Mouse (Mus musculus): ENCODE measurements around the gene Amigo2. TPM values are rescaled to one million over a fixed set of nuclear protein-coding genes. Genes with fewer than 3 reads are reported as not detected.

Amigo2 gene
- polyA plus RNA-seq, 1 experiment from 2014 or later: 18.3 TPM

DNA sequence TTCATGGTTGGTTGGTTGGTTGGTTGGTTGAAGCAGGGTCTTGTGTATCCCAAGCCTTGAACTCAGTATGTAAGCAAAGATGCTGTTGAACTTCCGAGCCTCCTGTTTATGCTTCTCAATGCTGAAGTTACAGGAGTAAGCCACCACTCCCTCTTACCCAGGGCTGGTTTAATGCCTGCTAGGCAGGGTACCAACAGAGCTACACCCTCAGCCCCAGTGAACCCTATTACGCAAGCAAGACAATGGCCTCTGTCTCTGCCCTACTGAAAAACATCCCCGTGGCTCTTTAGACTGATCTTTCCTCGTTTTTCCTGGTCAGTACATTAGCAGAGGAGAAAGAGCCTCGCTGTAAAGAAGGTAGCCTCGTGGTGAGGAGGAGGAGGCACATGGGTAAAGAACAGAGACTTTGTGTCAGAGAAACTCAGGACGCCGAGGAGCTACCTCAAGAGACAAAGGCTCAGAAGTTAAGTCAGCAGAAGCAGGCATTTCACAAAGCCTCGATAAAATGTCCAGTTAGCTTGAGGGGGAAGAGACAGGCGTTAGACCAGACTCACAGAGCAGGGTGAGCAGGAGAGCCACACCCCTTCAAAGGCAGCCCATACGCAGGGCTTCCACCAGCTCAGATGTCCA, 13.0 kb upstream of the Amigo2 start:
- no peaks in the 10 kb centered on the region for H3K9me3 ChIP-seq
- no peak for ATAC-seq (replicated peaks)

DNA sequence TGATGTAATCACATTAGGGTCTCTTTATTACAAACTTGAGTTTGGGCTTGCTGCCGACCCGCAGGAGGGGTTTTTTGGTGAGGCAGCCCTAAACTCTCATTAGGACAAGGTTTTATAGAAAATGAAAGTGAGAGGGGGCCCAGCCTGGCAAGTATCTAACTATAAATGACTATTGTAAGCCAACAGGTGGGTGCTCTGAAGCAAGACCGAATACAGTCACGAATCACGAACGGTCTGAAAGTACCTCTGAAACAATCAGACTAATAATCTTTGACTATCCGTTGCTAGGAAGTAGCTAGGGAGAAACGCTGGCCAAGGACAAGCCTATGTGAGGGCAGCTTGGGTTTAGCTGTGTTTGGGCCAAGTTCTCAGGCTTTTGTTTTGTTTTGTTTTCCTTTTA, 12.2 kb upstream of the Amigo2 start:
- Histone ChIP-seq H3K4me2 (no peak overlapping the region), H3K9ac (no peak overlapping the region), H3K9me3 (no peaks in the 10 kb centered on the region), H3K27ac (no peak overlapping the region), H3K4me1 (no peaks in the 10 kb centered on the region), H3K36me3 (replicated peaks) (no peaks in the 10 kb centered on the region), H3K4me3 (no peak overlapping the region), H3K27me3 (replicated peaks) (no peaks in the 10 kb centered on the region)
- ATAC-seq (replicated peaks): no peak
- WGBS: 77% methylated on average over 8 of the region's 8 CpGs

More for the DNA sequence above, 13.0 kb upstream of the Amigo2 start:
- WGBS: 81% methylated on average over 11 of the region's 11 CpGs
- Histone ChIP-seq H3K4me1 (no peaks in the 10 kb centered on the region), H3K27ac (no peak overlapping the region), H3K9ac (no peak overlapping the region), H3K27me3 (replicated peaks) (no peaks in the 10 kb centered on the region), H3K4me2 (no peak overlapping the region), H3K4me3 (no peak overlapping the region), H3K36me3 (replicated peaks) (no peaks in the 10 kb centered on the region)

DNA sequence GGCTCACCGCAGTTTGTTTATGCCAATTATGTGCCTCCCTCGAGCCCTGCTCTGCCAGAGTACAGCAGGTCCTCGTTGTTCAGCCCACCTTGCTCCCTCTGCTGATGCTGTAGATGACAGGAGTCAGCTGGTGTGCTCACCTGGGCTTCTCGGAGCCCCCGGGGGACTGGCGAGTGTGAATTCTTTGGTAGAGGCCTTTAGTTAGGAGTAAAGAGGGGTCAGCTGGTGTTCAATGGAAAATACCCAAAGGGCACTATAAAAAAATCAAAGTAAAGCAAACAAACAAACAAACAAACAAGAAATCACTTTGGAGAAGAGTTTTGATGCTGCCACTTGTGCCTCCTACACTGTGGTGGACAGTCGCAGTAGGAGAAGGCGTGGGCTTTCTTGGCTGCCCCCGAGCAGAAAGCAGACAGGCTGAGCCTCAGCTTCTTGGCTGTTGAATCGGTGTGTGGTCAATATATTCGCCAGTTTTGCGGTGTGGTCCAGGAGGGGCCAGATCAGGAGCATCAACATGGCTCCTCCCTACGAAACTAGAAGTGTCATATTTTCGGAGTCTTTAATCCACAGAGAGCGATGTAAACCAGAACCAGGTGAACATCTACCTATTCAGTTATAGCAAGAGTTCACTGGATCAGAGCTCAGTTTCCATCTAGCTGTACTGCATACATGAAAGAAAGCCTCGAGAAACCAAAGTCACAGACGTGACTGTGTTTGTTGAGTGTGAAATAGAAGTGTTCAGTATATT, 11.6 kb upstream of the Amigo2 start:
- H3K27ac ChIP-seq: no peak overlapping the region
- 87% methylated on average over 17 of the region's 17 CpGs for WGBS

DNA sequence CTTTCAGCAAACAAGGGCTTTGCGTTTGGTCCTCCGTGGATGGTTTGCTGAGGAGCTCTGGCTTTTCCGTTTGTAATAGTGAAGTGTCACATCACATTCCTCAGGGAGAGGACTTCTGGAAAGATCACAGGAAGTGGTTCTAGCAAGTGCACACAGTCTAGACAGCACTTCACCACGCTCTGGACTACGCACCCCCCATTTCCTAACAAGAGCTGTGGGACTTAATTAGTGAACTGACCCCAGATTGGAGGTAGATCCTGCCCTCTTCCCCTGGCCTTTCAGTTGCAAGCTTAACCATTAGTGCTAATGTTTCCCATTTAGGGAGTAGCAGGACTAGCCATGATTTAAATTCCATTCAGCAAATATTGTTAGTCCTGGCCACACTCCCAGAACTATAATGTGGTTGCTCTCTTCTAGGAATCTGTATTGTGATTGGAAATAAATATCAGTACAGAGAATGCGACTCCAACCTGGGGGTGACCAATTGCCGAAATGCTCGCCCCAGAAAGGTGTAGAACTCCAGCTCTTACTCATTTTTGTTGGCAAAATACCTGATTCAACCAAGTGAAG, 10.2 kb upstream of the Amigo2 start:
- Histone ChIP-seq H3K9ac (no peak overlapping the region), H3K4me3 (no peak overlapping the region), H3K27ac (no peak overlapping the region), H3K36me3 (replicated peaks) (no peaks in the 10 kb centered on the region), H3K27me3 (replicated peaks) (no peaks in the 10 kb centered on the region), H3K4me2 (no peak overlapping the region), H3K4me1 (no peaks in the 10 kb centered on the region), H3K9me3 (no peaks in the 10 kb centered on the region)
- no peak for ATAC-seq (replicated peaks)
- 74% methylated on average over 8 of the region's 8 CpGs for WGBS

More for the DNA sequence above, 11.6 kb upstream of the Amigo2 start:
- Histone ChIP-seq H3K36me3 (replicated peaks) (no peaks in the 10 kb centered on the region), H3K4me2 (no peak overlapping the region), H3K4me1 (no peaks in the 10 kb centered on the region), H3K27me3 (replicated peaks) (no peaks in the 10 kb centered on the region), H3K9ac (no peak overlapping the region), H3K9me3 (no peaks in the 10 kb centered on the region), H3K4me3 (no peak overlapping the region)
- ATAC-seq (replicated peaks): no peak

DNA sequence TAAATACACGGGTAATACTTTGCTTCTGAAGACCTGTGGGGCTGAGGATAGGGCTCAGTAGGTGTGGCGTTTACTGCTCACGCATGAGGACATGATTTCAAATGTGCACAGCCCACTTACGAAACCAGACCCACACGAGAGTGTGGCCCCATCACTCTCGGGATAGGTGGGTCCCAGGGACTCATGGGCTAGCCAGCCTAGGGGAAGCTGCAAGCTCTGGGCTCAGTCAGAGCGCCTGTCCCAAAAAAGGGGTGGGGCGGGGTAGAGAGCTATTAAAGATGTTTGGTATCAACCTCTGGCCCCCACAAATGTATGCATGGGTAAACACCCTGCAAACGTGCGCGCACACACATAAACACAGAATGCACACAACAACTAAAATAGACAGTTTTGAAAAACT, 9.3 kb upstream of the Amigo2 start:
- Histone ChIP-seq H3K27me3 (replicated peaks) (no peaks in the 10 kb centered on the region), H3K4me3 (no peak overlapping the region), H3K4me2 (no peak overlapping the region), H3K36me3 (replicated peaks) (no peaks in the 10 kb centered on the region), H3K9me3 (no peaks in the 10 kb centered on the region), H3K9ac (no peak overlapping the region), H3K4me1 (no peaks in the 10 kb centered on the region), H3K27ac (no peak overlapping the region)
- 92% methylated on average over 11 of the region's 11 CpGs for WGBS
- no peak for ATAC-seq (replicated peaks)

DNA sequence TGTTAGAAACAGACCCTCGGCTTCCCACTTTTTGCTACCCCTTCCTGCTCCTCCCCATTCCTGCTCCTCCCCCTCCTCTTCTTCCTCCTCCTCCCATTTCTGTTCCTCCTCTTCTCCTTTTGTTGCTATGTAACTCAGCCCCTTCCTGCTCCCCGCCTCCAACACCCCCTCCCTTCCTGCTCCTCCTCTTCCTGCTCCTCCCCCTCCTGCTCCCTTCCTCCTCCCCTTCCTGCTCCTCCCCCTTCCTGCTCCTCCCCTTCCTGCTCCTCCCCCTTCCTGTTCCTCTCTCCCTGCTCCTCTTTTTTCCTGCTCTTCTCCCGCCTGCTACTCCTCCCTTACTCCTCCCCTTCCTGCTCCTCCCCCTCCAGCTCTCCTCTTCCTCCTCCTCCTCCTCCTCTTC, 8.7 kb upstream of the Amigo2 start:
- H3K27ac ChIP-seq: no peak overlapping the region
- no peak overlapping the region for H3K4me2 ChIP-seq
- H3K9ac ChIP-seq: no peak overlapping the region
- no peak for ATAC-seq (replicated peaks)
- H3K4me1 ChIP-seq: no peaks in the 10 kb centered on the region
- no peak overlapping the region for H3K4me3 ChIP-seq
- no peaks in the 10 kb centered on the region for H3K27me3 ChIP-seq (replicated peaks)
- H3K36me3 ChIP-seq (replicated peaks): no peaks in the 10 kb centered on the region
- 86% methylated on average over 3 of the region's 3 CpGs for WGBS
- no peaks in the 10 kb centered on the region for H3K9me3 ChIP-seq

DNA sequence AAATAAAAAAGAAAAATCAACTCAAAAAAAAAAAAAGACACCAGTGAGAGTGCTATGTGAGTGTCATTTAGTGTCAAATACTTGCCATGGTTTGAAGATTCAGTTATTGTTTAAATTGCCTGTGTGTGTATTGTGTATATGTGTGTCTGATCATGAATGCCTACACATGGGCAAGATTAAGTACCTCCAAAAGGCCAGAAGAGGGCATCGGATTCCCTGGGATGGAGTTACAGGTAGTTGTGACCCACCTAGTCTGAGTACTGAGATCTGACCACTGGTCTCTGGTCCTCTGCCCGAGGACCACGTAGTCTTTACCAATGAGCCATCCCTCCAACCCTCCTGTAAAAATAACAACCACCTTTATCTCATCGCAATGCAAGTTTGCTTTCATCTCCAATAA, 7.3 kb upstream of the Amigo2 start:
- Histone ChIP-seq H3K9ac (no peak overlapping the region), H3K27me3 (replicated peaks) (no peaks in the 10 kb centered on the region), H3K4me1 (no peaks in the 10 kb centered on the region), H3K4me2 (no peak overlapping the region), H3K9me3 (no peaks in the 10 kb centered on the region), H3K4me3 (no peak overlapping the region), H3K27ac (no peak overlapping the region), H3K36me3 (replicated peaks) (no peaks in the 10 kb centered on the region)
- no peak for ATAC-seq (replicated peaks)
- WGBS: 93% methylated on average over 4 of the region's 4 CpGs

DNA sequence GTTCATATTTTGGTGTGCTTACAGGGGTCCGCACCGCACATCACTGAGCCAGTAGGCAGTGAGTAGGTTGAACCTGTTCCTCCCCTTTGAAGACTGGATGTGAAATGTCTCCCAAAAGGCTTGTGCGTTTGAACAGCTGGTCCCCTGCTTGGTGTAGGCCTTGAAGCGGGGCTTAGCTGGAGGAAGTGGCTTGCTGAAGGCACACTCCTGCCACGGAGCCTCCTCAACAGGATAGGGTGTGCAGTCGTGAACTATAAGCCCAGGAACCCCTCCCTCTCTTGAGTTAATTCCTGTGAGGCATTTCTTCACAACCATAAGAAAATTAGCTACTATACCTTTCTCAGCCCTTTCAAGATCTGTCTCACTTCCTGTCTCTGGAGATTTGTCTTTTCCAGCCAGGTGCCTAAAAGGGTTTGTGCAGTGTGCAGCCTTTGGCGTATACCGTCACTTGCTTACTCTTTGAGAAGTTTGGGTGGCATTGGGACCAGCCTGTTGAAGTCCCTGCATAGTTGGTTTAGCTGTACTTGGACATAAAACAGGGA, 5.5 kb upstream of the Amigo2 start:
- no peaks in the 10 kb centered on the region for H3K36me3 ChIP-seq (replicated peaks)
- no peaks in the 10 kb centered on the region for H3K9me3 ChIP-seq
- H3K9ac ChIP-seq: no peak overlapping the region
- peaks cover 10% of the 10 kb centered on the region for H3K4me1 ChIP-seq
- ATAC-seq (replicated peaks): no peak
- no peak overlapping the region for H3K4me3 ChIP-seq
- H3K27ac ChIP-seq: no peak overlapping the region
- WGBS: 85% methylated on average over 8 of the region's 8 CpGs
- no peak overlapping the region for H3K4me2 ChIP-seq
- no peaks in the 10 kb centered on the region for H3K27me3 ChIP-seq (replicated peaks)

DNA sequence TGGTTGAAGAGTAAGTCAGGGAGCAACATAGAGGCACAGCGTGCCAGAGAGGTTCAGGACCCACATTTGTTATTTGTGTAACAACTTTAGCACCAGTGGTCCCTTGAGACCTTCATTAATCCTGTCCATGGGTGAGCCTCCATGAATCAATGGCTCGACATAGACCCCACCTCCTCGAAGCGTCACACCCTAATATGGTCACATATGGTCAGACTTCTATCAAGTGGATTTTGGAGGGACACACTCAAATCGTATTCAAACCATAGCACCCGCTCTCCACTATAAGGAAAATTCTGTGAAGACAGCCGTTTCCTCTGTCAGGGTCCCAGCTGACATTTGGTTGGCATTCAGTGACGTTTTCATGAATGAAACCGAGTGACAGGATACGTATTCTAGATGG, 2.2 kb upstream of the Amigo2 start:
- 95% methylated on average over 10 of the region's 10 CpGs for WGBS
- no peak overlapping the region for H3K27ac ChIP-seq
- H3K9me3 ChIP-seq: no peaks in the 10 kb centered on the region
- peaks cover 11% of the 10 kb centered on the region; the same call in 1 of the 2 replicates for H3K27me3 ChIP-seq (replicated peaks)
- H3K4me3 ChIP-seq: no peak overlapping the region
- no peaks in the 10 kb centered on the region for H3K36me3 ChIP-seq (replicated peaks)
- no peak overlapping the region for H3K9ac ChIP-seq
- H3K4me1 ChIP-seq: peaks cover 29% of the 10 kb centered on the region
- no peak for ATAC-seq (replicated peaks)
- H3K4me2 ChIP-seq: no peak overlapping the region

DNA sequence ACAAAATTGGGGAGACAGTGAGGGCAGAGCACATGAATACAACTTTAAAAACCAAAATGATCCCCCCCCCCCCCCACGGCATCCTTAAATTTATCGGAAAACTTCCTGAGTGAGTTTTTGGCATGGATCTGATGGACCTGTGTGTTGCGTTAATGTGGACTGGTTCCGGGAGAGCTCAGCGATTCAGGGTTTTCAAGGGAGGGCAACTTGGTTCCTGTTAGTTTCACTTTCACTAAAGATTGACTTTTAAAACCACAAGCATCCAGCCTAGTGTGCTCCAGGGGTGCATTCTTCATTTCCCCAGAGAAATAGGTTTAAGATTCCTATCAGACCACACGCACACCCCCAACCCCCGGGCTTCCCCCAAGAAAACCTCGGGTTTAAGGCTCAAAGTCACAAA, 1.2 kb upstream of the Amigo2 start:
- 50% methylated on average over 8 of the region's 8 CpGs for WGBS
- H3K4me1 ChIP-seq: peaks cover 38% of the 10 kb centered on the region
- peaks cover 11% of the 10 kb centered on the region; the same call in 1 of the 2 replicates for H3K27me3 ChIP-seq (replicated peaks)
- no peaks in the 10 kb centered on the region for H3K9me3 ChIP-seq
- ATAC-seq (replicated peaks): no peak
- H3K36me3 ChIP-seq (replicated peaks): no peaks in the 10 kb centered on the region
- peak overlapping the region; percentile 81; the same call in 1 of the 2 replicates for H3K9ac ChIP-seq
- H3K4me2 ChIP-seq: peak overlapping the region; percentile 85
- H3K27ac ChIP-seq: 0 out of 2 replicates have a peak overlapping the region, but pooled peaks have one; percentile 83
- H3K4me3 ChIP-seq: peak overlapping the region; percentile 60

DNA sequence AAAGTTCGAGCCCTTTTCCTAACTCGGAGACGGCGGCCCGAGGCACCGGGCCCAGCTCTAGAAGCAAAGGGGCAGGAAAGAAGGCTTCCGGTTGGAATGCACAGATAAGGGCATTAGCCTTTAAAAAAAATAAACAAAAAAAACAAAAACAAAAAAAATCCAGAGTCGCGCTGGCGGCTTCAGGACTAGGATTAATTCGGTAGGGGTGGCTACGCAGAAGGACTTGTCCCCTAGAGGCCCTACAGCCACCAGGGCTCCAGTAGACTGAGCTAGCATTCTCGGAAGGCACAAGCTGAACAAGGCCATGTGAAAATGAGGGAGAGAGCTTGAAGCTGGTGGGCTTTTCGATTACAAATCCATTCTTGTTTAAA, 689 bp upstream of the Amigo2 start:
- peak overlapping the region; percentile 83 for H3K27ac ChIP-seq
- peak overlapping the region; percentile 81 for H3K9ac ChIP-seq
- H3K4me1 ChIP-seq: peaks cover 43% of the 10 kb centered on the region
- peaks cover 11% of the 10 kb centered on the region; the same call in 1 of the 2 replicates for H3K27me3 ChIP-seq (replicated peaks)
- under 1% methylated on average over 14 of the region's 14 CpGs for WGBS
- ATAC-seq (replicated peaks): peak; percentile 8; the same call in 1 of the 2 replicates
- peak overlapping the region; percentile 60 for H3K4me3 ChIP-seq
- H3K9me3 ChIP-seq: no peaks in the 10 kb centered on the region
- H3K36me3 ChIP-seq (replicated peaks): no peaks in the 10 kb centered on the region
- peak overlapping the region; percentile 85 for H3K4me2 ChIP-seq

DNA sequence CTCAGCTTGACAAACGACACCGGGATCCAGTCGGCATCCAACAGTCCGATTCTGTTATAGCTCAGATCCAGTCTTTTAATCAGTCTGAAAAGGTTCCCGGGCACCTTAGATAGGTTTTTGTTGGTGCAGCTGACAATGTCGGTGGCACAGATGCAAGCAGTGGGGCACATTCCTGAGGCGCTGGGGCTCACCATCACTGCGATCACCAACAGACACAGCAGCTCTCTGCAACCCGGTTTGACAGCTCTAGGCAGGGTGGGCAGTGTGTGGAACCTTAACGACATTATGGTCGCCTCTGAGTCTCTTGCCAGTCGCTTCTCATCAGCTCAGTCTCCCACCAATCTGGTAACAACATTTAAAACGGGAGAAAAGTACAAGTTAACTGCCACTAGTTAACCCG, 831 bp downstream of the Amigo2 start:
- Histone ChIP-seq H3K27ac (peak overlapping the region; percentile 83), H3K27me3 (replicated peaks) (peaks cover 11% of the 10 kb centered on the region; the same call in 1 of the 2 replicates), H3K36me3 (replicated peaks) (no peaks in the 10 kb centered on the region), H3K9ac (peak overlapping the region; percentile 0; the same call in 1 of the 2 replicates), H3K9me3 (no peaks in the 10 kb centered on the region), H3K4me3 (peak overlapping the region; percentile 60), H3K4me2 (peak overlapping the region; percentile 85), H3K4me1 (peaks cover 47% of the 10 kb centered on the region)
- 25% methylated on average over 14 of the region's 14 CpGs for WGBS
- no peak for ATAC-seq (replicated peaks)

Data from midbrain, embryonic 15.5 days (tissue).